Mouse (Mus musculus): ENCODE measurements at regions not wholly inside any gene's neighbourhood (a gene's known extent, or its start where the extent isn't known, plus 50 kb on each side); places are given as distances from the start of the nearest gene placed in this dataset.

- ATAC-seq (ENCODE audit: low FRiP score) = no peak
- WGBS = 80% methylated on average over 6 of the region's 6 CpGs
- Histone ChIP-seq H3K4me1 (ENCODE audit: control insufficient read depth, insufficient read depth, low read length) (peaks cover 4% of the 10 kb centered on the region), H3K9me3 (ENCODE audit: control insufficient read depth, low read length) (no peaks in the 10 kb centered on the region), H3K4me3 (ENCODE audit: low read depth, low read length) (no peak overlapping the region), H3K4me2 (no peak overlapping the region), H3K9ac (ENCODE audit: low read length) (no peak overlapping the region), H3K27me3 (ENCODE audit: control insufficient read depth, insufficient read depth, low read length) (no peaks in the 10 kb centered on the region), H3K36me3 (ENCODE audit: control insufficient read depth, insufficient read depth, low read length) (no peaks in the 10 kb centered on the region), H3K27ac (ENCODE audit: low read depth, low read length) (no peak overlapping the region)
- DNase-seq (ENCODE audit: low spot score, missing footprints) = no peak
These were observed 180.9 kb downstream of the Bcl2l11 start for GRCm38 (mm10) chr2:128306693-128307092.

- DNase-seq (ENCODE audit: low spot score, missing footprints) (no peak), ATAC-seq (ENCODE audit: low FRiP score) (no peak)
- H3K9me3 ChIP-seq (ENCODE audit: control insufficient read depth, low read length) = no peaks in the 10 kb centered on the region
- H3K4me3 ChIP-seq (ENCODE audit: low read depth, low read length) = no peak overlapping the region
- 24% methylated on average over 10 of the region's 10 CpGs for WGBS
- no peak overlapping the region for H3K27ac ChIP-seq (ENCODE audit: low read depth, low read length)
- H3K9ac ChIP-seq (ENCODE audit: low read length) = no peak overlapping the region
- no peaks in the 10 kb centered on the region for H3K27me3 ChIP-seq (ENCODE audit: control insufficient read depth, insufficient read depth, low read length)
- H3K4me1 ChIP-seq (ENCODE audit: control insufficient read depth, insufficient read depth, low read length) = peaks cover 7% of the 10 kb centered on the region
- no peak overlapping the region for H3K4me2 ChIP-seq
- H3K36me3 ChIP-seq (ENCODE audit: control insufficient read depth, insufficient read depth, low read length) = no peaks in the 10 kb centered on the region
These were observed 183.7 kb downstream of the Bcl2l11 start for GRCm38 (mm10) chr2:128309541-128310030.

- Histone ChIP-seq H3K9me3 (ENCODE audit: control insufficient read depth, low read length) (no peaks in the 10 kb centered on the region), H3K4me1 (ENCODE audit: control insufficient read depth, insufficient read depth, low read length) (peaks cover 7% of the 10 kb centered on the region), H3K27ac (ENCODE audit: low read depth, low read length) (no peak overlapping the region), H3K27me3 (ENCODE audit: control insufficient read depth, insufficient read depth, low read length) (no peaks in the 10 kb centered on the region), H3K36me3 (ENCODE audit: control insufficient read depth, insufficient read depth, low read length) (no peaks in the 10 kb centered on the region), H3K4me2 (no peak overlapping the region), H3K9ac (ENCODE audit: low read length) (no peak overlapping the region), H3K4me3 (ENCODE audit: low read depth, low read length) (no peak overlapping the region)
- WGBS = 35% methylated on average over 5 of the region's 5 CpGs
- DNase-seq (ENCODE audit: low spot score, missing footprints) (no peak), ATAC-seq (ENCODE audit: low FRiP score) (no peak)
These were observed 184.2 kb downstream of the Bcl2l11 start for GRCm38 (mm10) chr2:128310081-128310480.

GRCm38 (mm10) chr2:128312084-128312594 is 186.3 kb downstream of the Bcl2l11 start:
- H3K4me2 ChIP-seq = peak overlapping the region; percentile 42
- ATAC-seq (ENCODE audit: low FRiP score) (peak; percentile 54), DNase-seq (ENCODE audit: low spot score, missing footprints) (peak; percentile 91)
- H3K9me3 ChIP-seq (ENCODE audit: control insufficient read depth, low read length) = no peaks in the 10 kb centered on the region
- no peaks in the 10 kb centered on the region for H3K36me3 ChIP-seq (ENCODE audit: control insufficient read depth, insufficient read depth, low read length)
- peak overlapping the region; percentile 1; the same call in 1 of the 2 replicates for H3K9ac ChIP-seq (ENCODE audit: low read length)
- peak overlapping the region; percentile 6; the same call in 1 of the 2 replicates for H3K4me3 ChIP-seq (ENCODE audit: low read depth, low read length)
- no peaks in the 10 kb centered on the region for H3K27me3 ChIP-seq (ENCODE audit: control insufficient read depth, insufficient read depth, low read length)
- 2% methylated on average over 14 of the region's 14 CpGs for WGBS
- no peak overlapping the region for H3K27ac ChIP-seq (ENCODE audit: low read depth, low read length)
- peaks cover 7% of the 10 kb centered on the region for H3K4me1 ChIP-seq (ENCODE audit: control insufficient read depth, insufficient read depth, low read length)

- no peak overlapping the region for H3K9ac ChIP-seq (ENCODE audit: low read length)
- 60% methylated on average over 12 of the region's 12 CpGs for WGBS
- DNase-seq (ENCODE audit: low spot score, missing footprints) (peak; percentile 87), ATAC-seq (ENCODE audit: low FRiP score) (peak; percentile 52; the same call in 1 of the 2 replicates)
- peaks cover 7% of the 10 kb centered on the region for H3K4me1 ChIP-seq (ENCODE audit: control insufficient read depth, insufficient read depth, low read length)
- H3K27ac ChIP-seq (ENCODE audit: low read depth, low read length) = no peak overlapping the region
- no peak overlapping the region for H3K4me3 ChIP-seq (ENCODE audit: low read depth, low read length)
- no peaks in the 10 kb centered on the region for H3K36me3 ChIP-seq (ENCODE audit: control insufficient read depth, insufficient read depth, low read length)
- no peak overlapping the region for H3K4me2 ChIP-seq
- H3K27me3 ChIP-seq (ENCODE audit: control insufficient read depth, insufficient read depth, low read length) = no peaks in the 10 kb centered on the region
- H3K9me3 ChIP-seq (ENCODE audit: control insufficient read depth, low read length) = no peaks in the 10 kb centered on the region
These were observed 187.1 kb downstream of the Bcl2l11 start for GRCm38 (mm10) chr2:128312659-128313581.

- ATAC-seq (ENCODE audit: low FRiP score) (no peak), DNase-seq (ENCODE audit: low spot score, missing footprints) (no peak)
- Histone ChIP-seq H3K9ac (ENCODE audit: low read length) (no peak overlapping the region), H3K9me3 (ENCODE audit: control insufficient read depth, low read length) (no peaks in the 10 kb centered on the region), H3K36me3 (ENCODE audit: control insufficient read depth, insufficient read depth, low read length) (no peaks in the 10 kb centered on the region), H3K27me3 (ENCODE audit: control insufficient read depth, insufficient read depth, low read length) (no peaks in the 10 kb centered on the region), H3K27ac (ENCODE audit: low read depth, low read length) (no peak overlapping the region), H3K4me2 (no peak overlapping the region), H3K4me3 (ENCODE audit: low read depth, low read length) (no peak overlapping the region), H3K4me1 (ENCODE audit: control insufficient read depth, insufficient read depth, low read length) (peaks cover 7% of the 10 kb centered on the region)
- 60% methylated on average over 2 of the region's 2 CpGs for WGBS
These were observed 187.7 kb downstream of the Bcl2l11 start for GRCm38 (mm10) chr2:128313582-128313918.

GRCm38 (mm10) chr2:128313948-128314347 is 188.1 kb downstream of the Bcl2l11 start:
- Histone ChIP-seq H3K9me3 (ENCODE audit: control insufficient read depth, low read length) (no peaks in the 10 kb centered on the region), H3K4me3 (ENCODE audit: low read depth, low read length) (no peak overlapping the region), H3K9ac (ENCODE audit: low read length) (no peak overlapping the region), H3K36me3 (ENCODE audit: control insufficient read depth, insufficient read depth, low read length) (no peaks in the 10 kb centered on the region), H3K4me2 (no peak overlapping the region), H3K27ac (ENCODE audit: low read depth, low read length) (no peak overlapping the region), H3K4me1 (ENCODE audit: control insufficient read depth, insufficient read depth, low read length) (peaks cover 7% of the 10 kb centered on the region), H3K27me3 (ENCODE audit: control insufficient read depth, insufficient read depth, low read length) (no peaks in the 10 kb centered on the region)
- DNase-seq (ENCODE audit: low spot score, missing footprints) (no peak), ATAC-seq (ENCODE audit: low FRiP score) (no peak)
- WGBS = 37% methylated on average over 1 of the region's 1 CpGs

- ATAC-seq (ENCODE audit: low FRiP score) (no peak), DNase-seq (ENCODE audit: low spot score, missing footprints) (no peak)
- Histone ChIP-seq H3K4me2 (no peak overlapping the region), H3K27me3 (ENCODE audit: control insufficient read depth, insufficient read depth, low read length) (no peaks in the 10 kb centered on the region), H3K9ac (ENCODE audit: low read length) (no peak overlapping the region), H3K4me3 (ENCODE audit: low read depth, low read length) (no peak overlapping the region), H3K4me1 (ENCODE audit: control insufficient read depth, insufficient read depth, low read length) (peaks cover 7% of the 10 kb centered on the region), H3K27ac (ENCODE audit: low read depth, low read length) (no peak overlapping the region), H3K36me3 (ENCODE audit: control insufficient read depth, insufficient read depth, low read length) (no peaks in the 10 kb centered on the region), H3K9me3 (ENCODE audit: control insufficient read depth, low read length) (no peaks in the 10 kb centered on the region)
- WGBS = 76% methylated on average over 2 of the region's 2 CpGs
These were observed 190.7 kb downstream of the Bcl2l11 start for GRCm38 (mm10) chr2:128316516-128316915.

GRCm38 (mm10) chr2:128318266-128318665 is 192.4 kb downstream of the Bcl2l11 start:
- 68% methylated on average over 4 of the region's 4 CpGs for WGBS
- no peak for DNase-seq (ENCODE audit: low spot score, missing footprints)
- no peaks in the 10 kb centered on the region for H3K27me3 ChIP-seq (ENCODE audit: control insufficient read depth, insufficient read depth, low read length)
- no peak overlapping the region for H3K9ac ChIP-seq (ENCODE audit: low read length)
- H3K4me2 ChIP-seq = no peak overlapping the region
- no peaks in the 10 kb centered on the region; the same call in 1 of the 2 replicates for H3K4me1 ChIP-seq (ENCODE audit: control insufficient read depth, insufficient read depth, low read length)
- no peaks in the 10 kb centered on the region for H3K36me3 ChIP-seq (ENCODE audit: control insufficient read depth, insufficient read depth, low read length)
- H3K9me3 ChIP-seq (ENCODE audit: control insufficient read depth, low read length) = no peaks in the 10 kb centered on the region
- H3K27ac ChIP-seq (ENCODE audit: low read depth, low read length) = no peak overlapping the region
- no peak for ATAC-seq (ENCODE audit: low FRiP score)
- H3K4me3 ChIP-seq (ENCODE audit: low read depth, low read length) = no peak overlapping the region
